Mouse (Mus musculus) splenic B cell, adult 2 months (primary cell): ENCODE results near the gene Fcrl6.

ENCODE experiments used
- DNase-seq: peaks from one replicate; pipeline ENCODE4 v3.0.0-alpha.2; 2011; ENCODE audit warnings: low read depth, low spot score
- H3K27me3 ChIP-seq: 2 replicates; pipeline ENCODE4 v1.6.1; 2012; ENCODE audit warnings: mild to moderate bottlenecking, low read length, moderate library complexity, mixed read lengths; ENCODE audit not compliant: control insufficient read depth, poor library complexity, insufficient read depth, severe bottlenecking
- H3K36me3 ChIP-seq: 2 replicates; pipeline ENCODE4 v1.6.1; 2012; ENCODE audit warnings: mild to moderate bottlenecking, low read length, moderate library complexity, mixed read lengths; ENCODE audit not compliant: control insufficient read depth, poor library complexity, insufficient read depth, severe bottlenecking

Fcrl6 gene

GRCm38 (mm10) chr1:172602326-172602725 lies at the start of gene Fcrl6:
Gene Fcrl6 (minus strand): TSS chr1:172602551.
- Histone ChIP-seq H3K27me3 (no peaks in the 10 kb centered on the region), H3K36me3 (no peaks in the 10 kb centered on the region)
- DNase-seq, result no peak

- no peak for DNase-seq
- Histone ChIP-seq H3K27me3 (no peaks in the 10 kb centered on the region), H3K36me3 (no peaks in the 10 kb centered on the region)
Measured at GRCm38 (mm10) chr1:172651288-172651987, 49.1 kb upstream of the Fcrl6 start.

- no peaks in the 10 kb centered on the region for H3K36me3 ChIP-seq
- DNase-seq, result peak; percentile 30
Measured at GRCm38 (mm10) chr1:172650519-172651287, 48.4 kb upstream of the Fcrl6 start.

GRCm38 (mm10) chr1:172649396-172649795 lies 47.0 kb upstream of the Fcrl6 start:
- H3K27me3 ChIP-seq, result no peaks in the 10 kb centered on the region
- H3K36me3 ChIP-seq, result no peaks in the 10 kb centered on the region
- no peak for DNase-seq

More at GRCm38 (mm10) chr1:172650519-172651287, 48.4 kb upstream of the Fcrl6 start:
- H3K27me3 ChIP-seq, result no peaks in the 10 kb centered on the region

GRCm38 (mm10) chr1:172647236-172647635 lies 44.9 kb upstream of the Fcrl6 start:
- Histone ChIP-seq H3K27me3 (no peaks in the 10 kb centered on the region), H3K36me3 (no peaks in the 10 kb centered on the region)
- DNase-seq, result no peak

- Histone ChIP-seq H3K36me3 (no peaks in the 10 kb centered on the region), H3K27me3 (no peaks in the 10 kb centered on the region)
- DNase-seq, result no peak
Measured at GRCm38 (mm10) chr1:172638781-172639180, 36.4 kb upstream of the Fcrl6 start.

- Histone ChIP-seq H3K36me3 (no peaks in the 10 kb centered on the region), H3K27me3 (no peaks in the 10 kb centered on the region)
- DNase-seq, result no peak
Measured at GRCm38 (mm10) chr1:172637801-172638200, 35.5 kb upstream of the Fcrl6 start.

- no peak for DNase-seq
- Histone ChIP-seq H3K27me3 (no peaks in the 10 kb centered on the region), H3K36me3 (no peaks in the 10 kb centered on the region)
Measured at GRCm38 (mm10) chr1:172636266-172636665, 33.9 kb upstream of the Fcrl6 start.

- Histone ChIP-seq H3K36me3 (no peaks in the 10 kb centered on the region), H3K27me3 (no peaks in the 10 kb centered on the region)
- DNase-seq, result no peak
Measured at GRCm38 (mm10) chr1:172635258-172635657, 32.9 kb upstream of the Fcrl6 start.

GRCm38 (mm10) chr1:172634136-172634535 lies 31.8 kb upstream of the Fcrl6 start:
- no peaks in the 10 kb centered on the region for H3K27me3 ChIP-seq
- no peak for DNase-seq
- H3K36me3 ChIP-seq, result no peaks in the 10 kb centered on the region

- H3K27me3 ChIP-seq, result no peaks in the 10 kb centered on the region
- peak; percentile 96 for DNase-seq
Measured at GRCm38 (mm10) chr1:172632451-172633326, 30.3 kb upstream of the Fcrl6 start, which contains the start of gene Dusp23. Gene Dusp23 (minus strand): TSS chr1:172632962.

GRCm38 (mm10) chr1:172631721-172632120 lies 29.4 kb upstream of the Fcrl6 start:
- H3K36me3 ChIP-seq, result no peaks in the 10 kb centered on the region
- no peaks in the 10 kb centered on the region for H3K27me3 ChIP-seq
- no peak for DNase-seq

More at GRCm38 (mm10) chr1:172632451-172633326, 30.3 kb upstream of the Fcrl6 start, which contains the start of gene Dusp23:
- no peaks in the 10 kb centered on the region for H3K36me3 ChIP-seq

GRCm38 (mm10) chr1:172629831-172630230 lies 27.5 kb upstream of the Fcrl6 start:
- DNase-seq, result no peak
- Histone ChIP-seq H3K27me3 (no peaks in the 10 kb centered on the region), H3K36me3 (no peaks in the 10 kb centered on the region)

GRCm38 (mm10) chr1:172626306-172626705 lies 24.0 kb upstream of the Fcrl6 start:
- Histone ChIP-seq H3K36me3 (no peaks in the 10 kb centered on the region), H3K27me3 (no peaks in the 10 kb centered on the region)
- DNase-seq, result no peak
